Mouse (Mus musculus) limb, embryonic 10.5 days (tissue): ENCODE measurements at regions not wholly inside any gene's neighbourhood (a gene's known extent, or its start where the extent isn't known, plus 50 kb on each side); places are given as distances from the start of the nearest gene placed in this dataset.

Experiments used
- DNase-seq: peaks from one replicate; pipeline ENCODE4 v3.0.0-alpha.2; 2017; ENCODE audit warnings: low spot score
- H3K27ac ChIP-seq: fragments of 300-500 bp; sonication (generic); 2 replicates; pipeline ENCODE4 v1.5.1; 2016; ENCODE audit warnings: mild to moderate bottlenecking
- H3K27me3 ChIP-seq: fragments of 300-500 bp; sonication (generic); 2 replicates; pipeline ENCODE4 v1.6.1; 2016; ENCODE audit warnings: low read depth, mild to moderate bottlenecking; ENCODE audit not compliant: poor library complexity, severe bottlenecking
- H3K36me3 ChIP-seq: fragments of 300-500 bp; sonication (generic); 2 replicates; pipeline ENCODE4 v1.6.1; 2016; ENCODE audit warnings: mild to moderate bottlenecking, moderate library complexity
- H3K4me1 ChIP-seq: fragments of 300-500 bp; sonication (generic); 2 replicates; pipeline ENCODE4 v1.6.1; 2016
- H3K4me3 ChIP-seq: fragments of 300-500 bp; sonication (generic); 2 replicates; pipeline ENCODE4 v1.5.1; 2016; ENCODE audit warnings: mild to moderate bottlenecking, moderate library complexity
- H3K9me3 ChIP-seq: fragments of 300-500 bp; sonication (generic); replicated peaks from 2 replicates; pipeline ENCODE4 v1.6.1; 2016; ENCODE audit warnings: mild to moderate bottlenecking
- WGBS: fragments of 180-500 bp; shearing (Covaris S2); methylation state at CpG from one replicate; pipeline ENCODE4 v1.1.7; 2016; 5-methylcytosine and 5-hydroxymethylcytosine counted together

DNA sequence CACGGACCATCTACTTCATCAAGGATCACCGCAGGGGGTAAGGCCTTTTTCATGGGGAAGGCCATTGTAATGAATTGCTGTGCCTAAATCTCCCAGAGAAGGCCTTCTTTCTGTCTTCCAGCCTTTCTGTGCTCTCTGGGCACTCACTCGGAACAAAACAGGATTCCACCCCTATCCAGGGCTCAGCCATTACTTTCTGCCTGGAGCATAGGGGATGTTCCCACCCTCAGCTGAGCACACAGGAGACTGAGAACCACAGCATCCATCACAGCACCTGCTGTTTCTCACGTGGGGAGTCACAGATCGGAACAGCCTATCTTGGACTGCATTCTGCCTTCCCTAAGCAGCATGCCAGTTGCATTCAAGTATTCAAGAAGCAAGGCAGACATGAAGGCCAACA is 4071.8 kb upstream of the Gm7489 start:
- Histone ChIP-seq H3K4me3 (no peak overlapping the region), H3K4me1 (peaks cover 5% of the 10 kb centered on the region; the same call in 1 of the 2 replicates), H3K36me3 (no peaks in the 10 kb centered on the region), H3K9me3 (no peaks in the 10 kb centered on the region), H3K27me3 (no peaks in the 10 kb centered on the region), H3K27ac (no peak overlapping the region)
- 78% methylated on average over 5 of the region's 5 CpGs for WGBS
- DNase-seq, result no peak

DNA sequence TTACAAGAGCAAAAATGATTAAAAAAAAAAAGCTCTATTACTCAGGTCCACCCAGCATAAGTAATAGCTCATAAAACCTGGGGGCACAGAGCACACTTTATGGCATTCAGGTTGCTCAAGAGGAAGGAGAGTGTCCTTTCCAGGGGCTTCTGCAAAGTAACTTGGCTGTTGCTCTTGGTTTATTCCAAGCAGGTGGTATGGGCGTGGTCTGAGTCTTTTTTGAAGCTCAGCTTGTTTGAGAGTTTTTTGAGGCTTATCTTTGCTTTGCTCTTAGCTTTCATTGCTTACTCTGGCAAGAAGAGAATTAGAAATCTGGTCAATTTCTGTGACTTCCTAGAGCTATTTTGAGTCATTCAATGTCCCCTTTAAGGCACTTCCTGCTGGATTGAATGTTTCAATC is 4024.4 kb upstream of the Gm7489 start:
- DNase-seq, result no peak
- H3K36me3 ChIP-seq, result no peaks in the 10 kb centered on the region
- H3K9me3 ChIP-seq, result no peaks in the 10 kb centered on the region
- H3K4me3 ChIP-seq, result no peak overlapping the region
- H3K27ac ChIP-seq, result no peak overlapping the region
- H3K4me1 ChIP-seq, result no peaks in the 10 kb centered on the region
- H3K27me3 ChIP-seq, result no peaks in the 10 kb centered on the region
- WGBS, result 88% methylated on average over 1 of the region's 1 CpGs

DNA sequence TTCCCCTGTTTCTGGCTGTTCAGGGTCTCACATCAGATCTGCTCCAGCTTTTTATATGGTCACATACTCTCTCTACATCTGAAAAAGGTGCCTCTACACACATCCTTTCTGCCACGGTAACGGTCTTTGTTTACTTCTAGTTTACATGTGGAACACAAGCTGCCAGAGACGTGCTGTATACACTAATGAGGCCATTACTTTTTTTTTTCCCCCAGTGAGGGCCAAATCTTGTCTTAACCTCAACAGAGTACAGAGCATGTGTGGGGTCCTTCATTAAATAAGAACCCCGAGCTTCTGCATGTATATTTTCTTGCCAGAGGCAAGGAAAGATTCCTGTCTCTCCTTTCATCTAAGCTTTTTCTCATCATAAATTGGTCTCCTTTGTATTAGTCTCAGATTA is 4010.2 kb upstream of the Gm7489 start:
- no peaks in the 10 kb centered on the region for H3K36me3 ChIP-seq

GRCm38 (mm10) chr15:49885947-49886346 is 3998.8 kb upstream of the Gm7489 start:
- no peak overlapping the region for H3K4me3 ChIP-seq
- no peaks in the 10 kb centered on the region for H3K27me3 ChIP-seq
- no peaks in the 10 kb centered on the region for H3K36me3 ChIP-seq
- no peaks in the 10 kb centered on the region for H3K4me1 ChIP-seq
- no peaks in the 10 kb centered on the region for H3K9me3 ChIP-seq
- H3K27ac ChIP-seq, result no peak overlapping the region
- no peak for DNase-seq

More for the DNA sequence above, 4010.2 kb upstream of the Gm7489 start:
- peak overlapping the region; percentile 81 for H3K27ac ChIP-seq
- no peaks in the 10 kb centered on the region for H3K9me3 ChIP-seq
- no peak overlapping the region for H3K4me3 ChIP-seq
- 43% methylated on average over 4 of the region's 4 CpGs for WGBS
- DNase-seq, result no peak
- no peaks in the 10 kb centered on the region for H3K27me3 ChIP-seq
- peaks cover 4% of the 10 kb centered on the region; the same call in 1 of the 2 replicates for H3K4me1 ChIP-seq

DNA sequence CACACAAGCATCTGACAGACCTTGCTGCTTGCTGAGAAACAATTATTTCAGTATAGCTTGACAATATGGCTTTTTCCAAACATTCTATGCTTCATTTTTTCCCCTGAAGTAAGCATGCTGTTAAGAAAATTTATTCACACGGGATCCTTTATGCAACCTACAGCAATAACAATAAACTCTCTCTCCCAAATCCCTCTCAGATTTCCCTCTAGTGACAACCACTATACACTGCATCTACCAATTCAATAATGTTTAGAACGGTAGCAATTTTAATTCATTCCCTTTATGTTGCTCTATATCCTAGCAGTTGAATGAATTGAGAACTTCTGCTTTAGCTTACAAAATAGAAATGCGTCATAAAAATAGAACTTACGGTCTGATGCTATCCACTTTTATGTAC is 3988.7 kb upstream of the Gm7489 start:
- 89% methylated on average over 4 of the region's 4 CpGs for WGBS

DNA sequence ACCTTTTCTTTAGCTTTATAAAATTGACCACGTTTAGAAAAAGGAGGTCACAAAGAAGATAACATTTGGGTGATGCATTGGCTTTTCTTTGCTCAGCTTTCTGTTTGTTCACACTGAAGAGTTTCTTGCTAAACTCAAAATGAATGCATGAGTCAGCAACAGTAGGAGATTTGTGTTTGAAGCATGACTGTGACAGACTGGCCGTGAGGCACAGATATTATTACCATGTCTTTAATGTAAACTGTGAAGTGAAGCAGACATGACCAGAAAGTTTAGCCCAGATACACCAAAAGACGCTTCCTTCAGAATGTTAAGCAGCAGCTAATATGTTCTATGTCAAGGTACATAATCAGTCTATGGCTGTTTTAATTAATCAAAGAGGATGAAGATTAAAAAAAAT is 3985.9 kb upstream of the Gm7489 start:
- H3K36me3 ChIP-seq, result no peaks in the 10 kb centered on the region
- H3K4me3 ChIP-seq, result no peak overlapping the region
- H3K27me3 ChIP-seq, result no peaks in the 10 kb centered on the region
- WGBS, result 78% methylated on average over 3 of the region's 3 CpGs
- H3K27ac ChIP-seq, result no peak overlapping the region
- H3K4me1 ChIP-seq, result no peaks in the 10 kb centered on the region
- no peaks in the 10 kb centered on the region for H3K9me3 ChIP-seq
- DNase-seq, result no peak

More for the DNA sequence above, 3988.7 kb upstream of the Gm7489 start:
- Histone ChIP-seq H3K36me3 (no peaks in the 10 kb centered on the region), H3K27ac (no peak overlapping the region), H3K27me3 (no peaks in the 10 kb centered on the region), H3K4me1 (no peaks in the 10 kb centered on the region), H3K4me3 (no peak overlapping the region), H3K9me3 (no peaks in the 10 kb centered on the region)
- no peak for DNase-seq

DNA sequence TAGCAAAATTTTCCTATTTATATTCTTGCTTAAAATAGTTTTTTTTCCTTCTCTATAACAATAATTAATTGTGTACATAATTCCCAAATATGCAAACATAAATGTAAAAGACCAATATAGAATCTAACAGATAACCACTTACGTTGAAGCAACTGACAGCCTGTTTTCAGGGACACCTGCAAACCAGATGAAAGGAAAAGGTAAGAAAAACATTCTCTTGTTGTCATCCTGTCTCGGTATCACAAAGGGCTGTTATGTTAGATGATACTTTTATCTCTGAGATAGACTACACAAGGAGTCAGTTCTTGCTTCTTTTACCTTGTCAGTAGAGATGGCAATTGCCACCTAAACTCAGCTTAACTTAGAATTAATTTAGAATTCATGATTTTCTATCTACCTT is 3984.9 kb upstream of the Gm7489 start:
- Histone ChIP-seq H3K4me1 (no peaks in the 10 kb centered on the region), H3K4me3 (no peak overlapping the region), H3K9me3 (no peaks in the 10 kb centered on the region), H3K27ac (no peak overlapping the region), H3K27me3 (no peaks in the 10 kb centered on the region), H3K36me3 (no peaks in the 10 kb centered on the region)
- WGBS, result 89% methylated on average over 2 of the region's 2 CpGs
- no peak for DNase-seq
